Mouse (Mus musculus) liver, embryonic 12.5 days (tissue): ENCODE data around the gene Hjurp. TPM values are rescaled to one million over a fixed set of nuclear protein-coding genes. Genes with fewer than 3 reads are reported as not detected.
A peak's percentile ranks its signal among the peaks of the same experiment; 100 is the strongest.

Experiments used
- ATAC-seq: fragments of 200-750 bp; cut with Nextera tagmentation; 2 replicates; pipeline ENCODE4 v1.8.0; 2017; ENCODE audit warnings: moderate number of reproducible peaks, mild to moderate bottlenecking, moderate library complexity
- H3K27ac ChIP-seq: fragments of 300-500 bp; sonication (generic); 2 replicates; pipeline ENCODE4 v1.5.1; 2016; ENCODE audit warnings: mild to moderate bottlenecking
- H3K27me3 ChIP-seq: fragments of 300-500 bp; sonication (generic); replicated peaks from 2 replicates; pipeline ENCODE4 v1.6.1; 2016; ENCODE audit warnings: mild to moderate bottlenecking, moderate library complexity
- H3K36me3 ChIP-seq: fragments of 300-500 bp; sonication (generic); 2 replicates; pipeline ENCODE4 v1.6.1; 2016; ENCODE audit warnings: mild to moderate bottlenecking, moderate library complexity
- H3K4me1 ChIP-seq: fragments of 300-500 bp; sonication (generic); 2 replicates; pipeline ENCODE4 v1.6.1; 2016
- H3K4me2 ChIP-seq: fragments of 300-500 bp; sonication (generic); 2 replicates; pipeline ENCODE4 v1.6.1; 2016; ENCODE audit warnings: mild to moderate bottlenecking, moderate library complexity
- H3K4me3 ChIP-seq: fragments of 300-500 bp; sonication (generic); 2 replicates; pipeline ENCODE4 v1.5.1; 2016; ENCODE audit warnings: mild to moderate bottlenecking, moderate library complexity
- H3K9ac ChIP-seq: fragments of 300-500 bp; sonication (generic); 2 replicates; pipeline ENCODE4 v1.6.1; 2016; ENCODE audit warnings: mild to moderate bottlenecking, moderate library complexity
- H3K9me3 ChIP-seq: fragments of 300-500 bp; sonication (generic); replicated peaks from 2 replicates; pipeline ENCODE4 v1.6.1; 2016; ENCODE audit warnings: mild to moderate bottlenecking, moderate library complexity
- WGBS: fragments of 180-500 bp; shearing (Covaris S2); methylation state at CpG from one replicate; pipeline ENCODE4 v1.1.7; 2016; ENCODE audit not compliant: insufficient replicate concordance; 5-methylcytosine and 5-hydroxymethylcytosine counted together
- polyA plus RNA-seq: library from polyadenylated mRNA; unstranded; fragments of >200 nt; fragmentation: Nextera tagmentation; extraction: Ambion mirVana; gene quantifications from 2 replicates; pipeline ENCODE4 v1.2.1, GENCODE M21; 2016

Hjurp gene
- polyA plus RNA-seq, 1 experiment from 2014 or later: 106 TPM

DNA sequence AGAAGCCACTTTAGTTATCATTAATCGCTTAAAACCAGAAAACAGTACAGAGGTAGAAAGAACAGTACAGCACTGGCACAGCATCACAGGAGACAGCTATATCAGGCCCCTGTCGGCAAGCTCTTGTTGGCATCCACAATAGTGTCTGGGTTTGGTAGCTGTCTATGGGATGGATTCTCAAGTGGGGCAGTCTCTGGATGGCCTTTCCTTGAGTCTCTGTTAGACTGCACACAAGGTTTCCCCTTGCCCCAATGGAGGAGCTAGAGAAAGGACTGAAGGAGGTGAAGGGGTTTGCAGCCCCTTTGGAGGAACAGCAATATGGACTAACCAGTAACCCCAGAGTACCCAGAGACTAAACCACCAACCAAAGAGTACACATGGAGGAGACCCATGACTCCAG lies 14.6 kb upstream of the Hjurp start:
- peaks cover 32% of the 10 kb centered on the region for H3K9me3 ChIP-seq
- 45% methylated on average over 2 of the region's 2 CpGs for WGBS
- H3K4me2 ChIP-seq: no peak overlapping the region
- no peak overlapping the region for H3K27ac ChIP-seq
- no peak for ATAC-seq
- no peaks in the 10 kb centered on the region for H3K36me3 ChIP-seq
- H3K4me3 ChIP-seq: no peak overlapping the region
- H3K4me1 ChIP-seq: no peaks in the 10 kb centered on the region
- no peak overlapping the region for H3K9ac ChIP-seq
- H3K27me3 ChIP-seq: no peaks in the 10 kb centered on the region

DNA sequence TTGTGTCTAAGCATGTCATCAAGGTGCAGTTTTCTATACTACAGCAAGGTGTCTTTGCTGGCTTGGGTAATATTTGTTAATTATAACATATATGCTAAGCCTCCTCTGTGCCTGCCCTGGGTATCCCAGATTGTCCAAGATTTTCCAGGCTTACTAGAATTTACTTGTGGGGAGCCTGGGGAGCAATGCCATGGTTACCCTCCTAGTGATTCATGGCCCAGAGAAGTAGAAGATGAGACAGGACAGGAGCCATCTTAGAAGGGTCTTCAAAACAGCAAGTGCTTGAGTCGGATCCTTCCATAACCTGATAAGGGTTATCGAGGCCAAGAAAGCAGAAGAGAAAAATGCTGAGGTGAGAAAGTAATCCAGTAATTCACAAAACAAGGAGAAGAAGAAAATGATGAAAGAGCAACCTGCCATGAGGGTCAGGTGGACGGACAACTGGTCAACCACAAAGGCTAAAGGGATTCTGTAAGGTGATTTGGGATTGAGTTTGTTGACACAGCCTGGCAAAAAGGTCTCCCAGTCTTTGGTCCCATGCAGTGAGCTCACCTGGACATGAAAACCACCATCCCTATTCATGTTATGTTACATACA lies 14.1 kb upstream of the Hjurp start:
- no peak overlapping the region for H3K4me3 ChIP-seq
- no peaks in the 10 kb centered on the region for H3K4me1 ChIP-seq
- peaks cover 32% of the 10 kb centered on the region for H3K9me3 ChIP-seq
- no peak overlapping the region for H3K9ac ChIP-seq
- no peaks in the 10 kb centered on the region for H3K27me3 ChIP-seq
- no peaks in the 10 kb centered on the region for H3K36me3 ChIP-seq
- H3K4me2 ChIP-seq: no peak overlapping the region
- no peak overlapping the region for H3K27ac ChIP-seq
- 47% methylated on average over 3 of the region's 3 CpGs for WGBS
- ATAC-seq: no peak

- Histone ChIP-seq H3K9me3 (peaks cover 31% of the 10 kb centered on the region), H3K36me3 (no peaks in the 10 kb centered on the region), H3K4me3 (no peak overlapping the region), H3K27me3 (no peaks in the 10 kb centered on the region), H3K4me2 (no peak overlapping the region), H3K9ac (no peak overlapping the region), H3K27ac (no peak overlapping the region), H3K4me1 (no peaks in the 10 kb centered on the region)
- WGBS: 50% methylated on average over 1 of the region's 1 CpGs
- no peak for ATAC-seq
Measured at GRCm38 (mm10) chr1:88290511-88290910, 13.1 kb upstream of the Hjurp start.

GRCm38 (mm10) chr1:88289917-88290316 lies 12.5 kb upstream of the Hjurp start:
- ATAC-seq: no peak
- Histone ChIP-seq H3K27ac (no peak overlapping the region), H3K4me1 (no peaks in the 10 kb centered on the region), H3K9me3 (peaks cover 30% of the 10 kb centered on the region), H3K4me2 (no peak overlapping the region), H3K27me3 (no peaks in the 10 kb centered on the region), H3K36me3 (no peaks in the 10 kb centered on the region), H3K9ac (no peak overlapping the region), H3K4me3 (no peak overlapping the region)
- 27% methylated on average over 4 of the region's 4 CpGs for WGBS

DNA sequence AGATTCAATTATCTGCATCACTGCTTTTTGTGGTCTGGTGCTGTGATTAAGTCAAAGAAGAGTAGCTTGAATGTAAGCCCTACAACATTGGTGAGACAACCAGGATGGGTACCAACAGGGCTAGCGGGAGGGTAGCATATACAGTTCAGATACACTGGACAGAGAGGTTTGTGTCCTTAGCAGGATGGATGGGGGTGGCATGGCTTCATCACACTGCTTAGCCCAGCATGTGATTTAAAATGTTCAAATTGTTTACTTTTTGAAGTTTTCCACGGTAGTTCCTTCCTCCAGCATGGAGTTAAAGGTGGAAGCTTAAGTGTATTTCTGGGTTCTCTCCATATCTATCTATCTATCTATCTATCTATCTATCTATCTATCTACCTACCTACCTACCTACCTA lies 11.7 kb upstream of the Hjurp start:
- Histone ChIP-seq H3K4me1 (no peaks in the 10 kb centered on the region), H3K9ac (no peak overlapping the region), H3K27me3 (no peaks in the 10 kb centered on the region), H3K36me3 (no peaks in the 10 kb centered on the region), H3K27ac (no peak overlapping the region), H3K9me3 (peaks cover 36% of the 10 kb centered on the region), H3K4me3 (no peak overlapping the region), H3K4me2 (no peak overlapping the region)
- no peak for ATAC-seq
- 33% methylated on average over 2 of the region's 2 CpGs for WGBS

- H3K4me3 ChIP-seq: no peak overlapping the region
- H3K9ac ChIP-seq: no peak overlapping the region
- no peak overlapping the region for H3K4me2 ChIP-seq
- no peak overlapping the region for H3K27ac ChIP-seq
- H3K27me3 ChIP-seq: no peaks in the 10 kb centered on the region
- WGBS: 50% methylated on average over 3 of the region's 3 CpGs
- H3K4me1 ChIP-seq: no peaks in the 10 kb centered on the region
- H3K36me3 ChIP-seq: no peaks in the 10 kb centered on the region
- ATAC-seq: no peak
- H3K9me3 ChIP-seq: peaks cover 36% of the 10 kb centered on the region
Measured at GRCm38 (mm10) chr1:88288789-88289127, 11.3 kb upstream of the Hjurp start.

DNA sequence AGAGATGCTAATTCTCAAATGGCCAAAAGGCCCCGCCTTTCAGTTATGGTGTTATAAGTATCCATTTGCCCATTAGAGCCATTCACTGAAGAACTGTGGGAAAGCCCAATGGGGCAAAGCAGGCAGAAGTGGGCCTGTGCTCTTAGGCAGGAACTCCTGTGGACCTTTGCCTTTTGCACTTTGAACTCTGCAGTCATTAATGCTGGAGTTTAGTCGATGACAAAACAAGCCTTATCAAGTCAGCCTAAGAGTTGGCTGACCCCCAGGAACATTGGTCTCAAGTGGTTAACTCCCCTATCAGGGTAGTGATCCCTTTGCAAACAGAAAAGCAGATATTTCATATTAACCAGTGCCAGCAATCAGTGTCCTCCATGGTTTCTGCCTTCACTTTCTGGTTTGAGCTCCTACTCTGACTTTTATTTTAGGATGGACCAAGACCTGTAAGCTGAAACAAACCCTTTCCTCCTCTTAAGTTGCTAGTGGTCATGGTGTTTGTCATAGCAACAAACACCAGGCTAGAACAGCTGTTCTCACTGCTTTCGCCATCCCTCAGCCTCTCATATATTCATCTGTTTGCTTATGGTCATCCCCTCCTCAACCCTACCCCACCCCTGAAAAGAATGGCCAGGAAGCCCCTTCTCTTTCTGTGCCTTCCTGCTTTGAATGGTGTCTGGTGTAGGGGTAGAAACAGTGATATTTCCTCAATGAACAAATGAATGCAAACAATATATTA lies 10.8 kb upstream of the Hjurp start:
- no peak for ATAC-seq
- WGBS: 26% methylated on average over 3 of the region's 3 CpGs
- no peak overlapping the region for H3K27ac ChIP-seq

GRCm38 (mm10) chr1:88287697-88287980 lies 10.2 kb upstream of the Hjurp start:
- Histone ChIP-seq H3K27ac (no peak overlapping the region), H3K4me2 (no peak overlapping the region), H3K9me3 (peaks cover 36% of the 10 kb centered on the region), H3K9ac (no peak overlapping the region), H3K27me3 (no peaks in the 10 kb centered on the region), H3K36me3 (no peaks in the 10 kb centered on the region), H3K4me3 (no peak overlapping the region), H3K4me1 (no peaks in the 10 kb centered on the region)
- WGBS: 23% methylated on average over 5 of the region's 5 CpGs
- no peak for ATAC-seq

More for the DNA sequence above, 10.8 kb upstream of the Hjurp start:
- Histone ChIP-seq H3K4me2 (no peak overlapping the region), H3K36me3 (no peaks in the 10 kb centered on the region), H3K27me3 (no peaks in the 10 kb centered on the region), H3K9me3 (peaks cover 36% of the 10 kb centered on the region), H3K4me1 (no peaks in the 10 kb centered on the region), H3K9ac (no peak overlapping the region), H3K4me3 (no peak overlapping the region)

DNA sequence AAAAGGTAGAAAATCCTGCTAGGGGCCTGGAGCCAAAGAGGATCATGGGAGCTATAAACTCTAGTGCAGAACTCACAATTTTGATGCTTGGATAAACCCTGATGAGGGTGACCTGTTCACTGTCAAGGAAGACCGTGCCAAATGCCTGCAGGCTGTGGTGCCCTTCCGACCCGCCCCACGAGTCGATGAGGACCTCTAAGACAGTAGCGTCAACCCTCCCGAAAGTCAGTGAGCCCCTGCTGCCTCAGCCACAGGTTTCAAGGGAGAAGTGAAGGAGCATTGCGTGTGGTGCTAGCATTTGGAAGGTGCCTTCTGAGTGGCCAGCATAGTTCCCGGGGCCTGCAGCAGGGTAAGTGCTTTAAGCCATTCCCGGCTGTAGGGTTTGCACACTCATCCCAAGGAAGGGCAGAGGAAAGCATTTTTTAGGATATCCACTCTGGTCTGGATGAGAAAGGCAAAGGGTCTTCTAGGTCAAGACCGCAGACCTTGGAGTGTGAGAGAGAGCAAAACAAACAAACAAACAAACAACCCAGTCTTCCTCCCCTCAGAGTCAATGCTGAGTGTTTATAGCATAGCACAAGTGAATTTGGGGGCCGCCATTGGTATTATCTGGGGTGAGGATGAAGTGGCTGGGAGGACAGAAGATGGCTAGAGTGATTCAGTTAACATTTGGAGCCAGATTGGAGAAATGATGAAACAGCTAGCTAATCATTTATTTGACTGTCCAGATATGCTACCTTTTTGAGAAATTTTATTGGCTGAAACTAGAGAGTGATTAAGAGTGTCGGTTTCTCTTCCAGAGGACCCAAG lies 9.7 kb upstream of the Hjurp start:
- Histone ChIP-seq H3K4me1 (no peaks in the 10 kb centered on the region), H3K27me3 (no peaks in the 10 kb centered on the region), H3K27ac (no peak overlapping the region), H3K9me3 (peaks cover 34% of the 10 kb centered on the region), H3K36me3 (no peaks in the 10 kb centered on the region), H3K9ac (no peak overlapping the region), H3K4me2 (no peak overlapping the region), H3K4me3 (no peak overlapping the region)
- WGBS: 61% methylated on average over 13 of the region's 13 CpGs
- ATAC-seq: no peak

- Histone ChIP-seq H3K9me3 (peaks cover 26% of the 10 kb centered on the region), H3K27me3 (no peaks in the 10 kb centered on the region), H3K9ac (no peak overlapping the region), H3K27ac (no peak overlapping the region), H3K4me3 (no peak overlapping the region), H3K4me1 (no peaks in the 10 kb centered on the region), H3K4me2 (no peak overlapping the region), H3K36me3 (no peaks in the 10 kb centered on the region)
- no peak for ATAC-seq
- WGBS: 70% methylated on average over 15 of the region's 15 CpGs
Measured at GRCm38 (mm10) chr1:88286136-88286845, 8.9 kb upstream of the Hjurp start.

DNA sequence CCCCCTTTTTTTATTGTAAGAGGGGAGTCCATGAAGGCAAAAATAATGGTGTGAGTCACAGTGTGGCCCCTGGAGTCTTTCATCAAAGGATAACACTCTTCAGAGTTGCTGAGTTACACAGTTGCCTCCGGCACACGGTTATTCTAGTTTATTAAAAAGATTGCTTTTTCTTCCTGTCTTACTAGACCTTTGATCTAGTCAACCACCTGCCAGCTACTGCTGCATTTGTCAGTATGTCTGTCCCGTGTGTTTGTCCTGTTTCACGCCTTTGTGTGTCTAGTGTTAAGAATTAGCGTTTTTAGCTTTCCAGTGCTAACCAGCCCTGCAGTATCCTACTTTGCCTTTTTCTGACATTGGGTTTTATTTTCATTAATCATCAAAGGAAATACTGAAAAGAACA lies 8.2 kb upstream of the Hjurp start:
- Histone ChIP-seq H3K4me1 (no peaks in the 10 kb centered on the region), H3K4me2 (no peak overlapping the region), H3K27ac (no peak overlapping the region), H3K36me3 (no peaks in the 10 kb centered on the region), H3K4me3 (no peak overlapping the region), H3K27me3 (no peaks in the 10 kb centered on the region), H3K9me3 (peaks cover 25% of the 10 kb centered on the region), H3K9ac (no peak overlapping the region)
- ATAC-seq: no peak
- WGBS: 51% methylated on average over 5 of the region's 5 CpGs

- Histone ChIP-seq H3K4me2 (no peak overlapping the region), H3K9me3 (peaks cover 19% of the 10 kb centered on the region), H3K9ac (no peak overlapping the region), H3K4me3 (no peak overlapping the region), H3K27me3 (no peaks in the 10 kb centered on the region), H3K27ac (no peak overlapping the region), H3K4me1 (peaks cover 2% of the 10 kb centered on the region; the same call in 1 of the 2 replicates), H3K36me3 (no peaks in the 10 kb centered on the region)
- ATAC-seq: peak; percentile 20
- 55% methylated on average over 7 of the region's 7 CpGs for WGBS
Measured at GRCm38 (mm10) chr1:88284946-88285320, 7.5 kb upstream of the Hjurp start.
